Mouse (Mus musculus) CH12.LX (cell line): Measurements from ENCODE around the gene Robo1. TPM values are rescaled to one million over a fixed set of nuclear protein-coding genes. Genes with fewer than 3 reads are reported as not detected.

Experiments
- DNase-seq: peaks from one replicate; pipeline ENCODE4 v3.0.0-alpha.2; 2013; ENCODE audit errors: extremely low read depth
- H3K27ac ChIP-seq: 2 replicates; pipeline ENCODE4 v1.5.1; 2012; ENCODE audit warnings: low read depth, mild to moderate bottlenecking, control low read depth, moderate library complexity; ENCODE audit not compliant: insufficient read depth
- H3K27me3 ChIP-seq: replicated peaks from 2 replicates; pipeline ENCODE3; 2012; ENCODE audit warnings: inconsistent platforms
- H3K36me3 ChIP-seq, 2 experiments: replicated peaks in 1 of 2; 2 replicates each; pipeline versions ENCODE3 to v1.6.1; 2012; ENCODE audit warnings: inconsistent platforms in 1 of 2, low read length in 1 of 2, mild to moderate bottlenecking in 1 of 2, mixed read lengths in 1 of 2, moderate library complexity in 1 of 2; ENCODE audit not compliant: control insufficient read depth in 1 of 2, insufficient read depth in 1 of 2
- H3K4me1 ChIP-seq, 2 experiments: 2 replicates each; pipeline ENCODE4 v1.6.1; 2012; ENCODE audit warnings: inconsistent platforms in 1 of 2, moderate library complexity in 1 of 2; ENCODE audit not compliant: insufficient read depth in 2 of 2, control insufficient read depth in 1 of 2
- H3K4me2 ChIP-seq: 2 replicates; pipeline ENCODE4 v1.6.1; 2012; ENCODE audit warnings: low read depth, mild to moderate bottlenecking, control low read depth; ENCODE audit not compliant: poor library complexity, insufficient read depth, severe bottlenecking
- H3K4me3 ChIP-seq, 3 experiments: fragments of 150-350 bp in 1 of 3; sonication (generic) in 1 of 3; replicated peaks in 1 of 3; 2 replicates each; pipeline versions ENCODE3 to v1.5.1; 2011 to 2012; ENCODE audit warnings: low read depth in 2 of 3, low read length in 2 of 3, mild to moderate bottlenecking in 2 of 3, moderate library complexity in 2 of 3, control low read depth in 1 of 3, improper control_type of control experiment in 1 of 3, inconsistent platforms in 1 of 3, mixed read lengths in 1 of 3; ENCODE audit not compliant: poor library complexity in 1 of 3
- H3K79me2 ChIP-seq: replicated peaks from 2 replicates; pipeline ENCODE4 v1.6.1; 2012; ENCODE audit warnings: mild to moderate bottlenecking, moderate library complexity; ENCODE audit not compliant: control insufficient read depth, poor library complexity, insufficient read depth, severe bottlenecking; ENCODE audit errors: extremely low read depth
- H3K9ac ChIP-seq: 2 replicates; pipeline ENCODE4 v1.6.1; 2012; ENCODE audit warnings: low read depth, mild to moderate bottlenecking, control low read depth, moderate library complexity; ENCODE audit not compliant: insufficient read depth
- H3K9me3 ChIP-seq: replicated peaks from 2 replicates; pipeline ENCODE3; 2012; ENCODE audit warnings: low read length, inconsistent platforms, mixed read lengths
- BHLHE40 ChIP-seq: IDR thresholded peaks from 2 replicates; pipeline ENCODE4 v1.6.1; 2011; ENCODE audit warnings: mild to moderate bottlenecking, low read depth, low read length, improper control_type of control experiment
- CHD2 ChIP-seq: IDR thresholded peaks from 2 replicates; pipeline ENCODE4 v1.6.1; 2011; ENCODE audit warnings: low read length, improper control_type of control experiment
- ELF1 ChIP-seq: IDR thresholded peaks from 2 replicates; pipeline ENCODE4 v1.6.1; 2014; ENCODE audit warnings: low read depth, mild to moderate bottlenecking, inconsistent platforms, low read length, improper control_type of control experiment
- EP300 ChIP-seq: IDR thresholded peaks from 2 replicates; pipeline ENCODE4 v1.6.1; 2011; ENCODE audit warnings: low read length, improper control_type of control experiment
- GABPA ChIP-seq: IDR thresholded peaks from 2 replicates; pipeline ENCODE4 v1.6.1; 2012; ENCODE audit warnings: low read depth, low read length, improper control_type of control experiment, inconsistent platforms; ENCODE audit not compliant: insufficient replicate concordance
- JUN ChIP-seq: IDR thresholded peaks from 2 replicates; pipeline ENCODE4 v1.6.1; 2011; ENCODE audit warnings: low read depth, mild to moderate bottlenecking, low read length, improper control_type of control experiment, moderate library complexity; ENCODE audit not compliant: insufficient read depth
- JUND ChIP-seq: conservative IDR thresholded peaks from 2 replicates; pipeline ENCODE4 v1.6.1; 2011; ENCODE audit warnings: low read depth, low read length, improper control_type of control experiment
- MAFK ChIP-seq: IDR thresholded peaks from 2 replicates; pipeline ENCODE4 v1.6.1; 2011; ENCODE audit warnings: low read length, improper control_type of control experiment; ENCODE audit not compliant: insufficient replicate concordance
- MAZ ChIP-seq: IDR thresholded peaks from 2 replicates; pipeline ENCODE4 v1.6.1; 2012; ENCODE audit warnings: low read depth, mild to moderate bottlenecking, inconsistent platforms, low read length, improper control_type of control experiment, moderate library complexity
- NELFE ChIP-seq: IDR thresholded peaks from 2 replicates; pipeline ENCODE4 v1.6.1; 2011; ENCODE audit warnings: low read depth, low read length, improper control_type of control experiment
- NRF1 ChIP-seq: IDR thresholded peaks from 2 replicates; pipeline ENCODE4 v1.6.1; 2014; ENCODE audit warnings: low read depth, mild to moderate bottlenecking, inconsistent platforms, low read length, improper control_type of control experiment, moderate library complexity
- PAX5 ChIP-seq: IDR thresholded peaks from 2 replicates; pipeline ENCODE4 v1.6.1; 2012; ENCODE audit warnings: low read length, inconsistent platforms, mixed read lengths
- POLR2A ChIP-seq: IDR thresholded peaks from 2 replicates; pipeline ENCODE4 v1.6.1; 2011; ENCODE audit warnings: low read depth, mild to moderate bottlenecking, improper control_type of control experiment, low read length
- POLR2AphosphoS2 ChIP-seq: IDR thresholded peaks from 2 replicates; pipeline ENCODE4 v1.6.1; 2011; ENCODE audit warnings: low read depth, low read length, improper control_type of control experiment
- TBP ChIP-seq: conservative IDR thresholded peaks from 2 replicates; pipeline ENCODE4 v1.6.1; 2011; ENCODE audit warnings: low read depth, low read length, improper control_type of control experiment
- USF1 ChIP-seq: IDR thresholded peaks from 2 replicates; pipeline ENCODE4 v1.6.1; 2014; ENCODE audit warnings: low read depth, mild to moderate bottlenecking, inconsistent platforms, low read length, improper control_type of control experiment
- dilution Hi-C: fragments of 300-500 bp; cut with MboI; formaldehyde crosslinking; loops from 2 replicates; pipeline ENCODE4 v1.14.3; 2020; ENCODE audit warnings: low sequenced_read_pairs; ENCODE audit not compliant: extremely low pct_unique_long_range_greater_than_20kb, extremely low pct_ligation_motif_present
- in situ Hi-C: fragments of 300-500 bp; cut with MboI; formaldehyde crosslinking; loops from 3 replicates; pipeline ENCODE4 v1.14.3; 2019; ENCODE audit warnings: low sequenced_read_pairs, low pct_ligation_motif_present, low pct_unique_long_range_greater_than_20kb, mixed read lengths
- polyA plus RNA-seq: library from polyadenylated mRNA; unstranded; fragments of >175 nt; gene quantifications from 2 replicates; pipeline ENCODE4 v1.2.1, GENCODE M21; 2012; ENCODE audit warnings: low read depth; ENCODE audit not compliant: insufficient read length
- total RNA-seq, 2 experiments: library from RNA; depleted of rRNA; stranded (reverse); fragments of 300-350 nt in 1 of 2; fragments of >200 nt in 1 of 2; gene quantifications; 2 replicates each; pipeline ENCODE4 v1.2.3; 2012 to 2014

Robo1 gene
- total and polyA plus RNA-seq, 3 experiments: not detected

DNA sequence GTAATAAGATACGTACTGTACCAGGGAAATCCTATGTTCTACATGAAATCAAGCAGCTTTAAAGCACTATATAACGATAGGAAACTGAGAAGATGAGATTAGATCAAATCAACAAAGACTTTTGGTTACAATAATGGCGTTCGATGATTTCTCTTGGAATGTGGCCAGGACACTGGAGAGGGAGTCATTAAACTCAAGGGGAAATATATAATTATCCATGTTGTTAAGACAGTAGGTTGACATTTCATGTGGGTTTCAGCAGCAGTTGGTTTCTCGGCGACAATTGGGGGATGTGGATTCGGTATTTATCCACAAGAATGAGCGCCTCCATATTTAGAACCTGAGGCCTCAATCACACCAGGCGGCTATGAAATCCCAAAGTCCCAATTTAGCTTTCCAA lies 347.3 kb downstream of the Robo1 start:
- H3K4me1 ChIP-seq: no peaks in the 10 kb centered on the region
- H3K27ac ChIP-seq: no peak overlapping the region
- TF ChIP-seq BHLHE40 (no peak), MAFK (no peak), CHD2 (no peak), JUND (no peak), MAZ (no peak), GABPA (no peak), NRF1 (no peak), POLR2AphosphoS2 (no peak), TBP (no peak), ELF1 (no peak), POLR2A (no peak), USF1 (no peak), PAX5 (no peak)
- H3K4me3 ChIP-seq: no peak overlapping the region
- H3K9me3 ChIP-seq: peaks cover 35% of the 10 kb centered on the region
- in situ Hi-C loops (loop anchor here (25.0 kb wide), 1 partner anchor 332 kb away; no protein-coding TSS in a partner anchor), dilution Hi-C loops (no loop called here)
- no peaks in the 10 kb centered on the region for H3K27me3 ChIP-seq
- H3K9ac ChIP-seq: no peak overlapping the region
- H3K4me2 ChIP-seq: no peak overlapping the region
- DNase-seq: no peak
- H3K36me3 ChIP-seq: no peaks in the 10 kb centered on the region
- H3K79me2 ChIP-seq: no peaks in the 10 kb centered on the region

DNA sequence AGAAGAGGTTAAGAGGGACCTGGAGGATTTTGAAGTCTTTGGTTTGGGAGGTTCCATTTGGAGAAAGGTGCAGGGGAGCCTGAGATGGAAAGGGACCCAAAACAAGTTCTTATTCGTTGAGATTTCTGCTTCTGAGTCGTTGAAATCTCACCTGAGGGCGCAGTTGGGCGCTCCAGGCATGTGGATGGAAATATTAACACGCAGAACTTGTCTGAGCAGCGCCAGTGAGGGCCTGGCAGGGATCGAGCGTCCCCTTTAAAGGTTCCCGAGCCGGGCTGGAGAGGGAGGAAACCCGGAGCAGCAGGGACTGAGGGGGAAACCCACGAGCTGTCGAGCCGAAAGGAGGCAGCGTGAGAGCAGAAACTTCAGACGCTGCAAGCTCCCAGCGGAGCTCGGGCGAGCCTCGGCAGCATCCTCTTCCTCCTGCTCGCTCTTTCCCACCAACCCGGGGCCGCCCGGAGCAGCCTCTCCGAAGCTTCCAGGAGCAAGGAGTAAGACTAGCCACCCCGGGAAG lies 354.8 kb downstream of the Robo1 start:
- dilution Hi-C loops: no loop called here
- no peaks in the 10 kb centered on the region for H3K79me2 ChIP-seq
- no peaks in the 10 kb centered on the region for H3K4me1 ChIP-seq
- no peaks in the 10 kb centered on the region for H3K27me3 ChIP-seq
- no peaks in the 10 kb centered on the region for H3K36me3 ChIP-seq
- no peak overlapping the region for H3K9ac ChIP-seq
- TF ChIP-seq PAX5 (no peak), JUN (no peak), EP300 (no peak), CHD2 (no peak), NELFE (no peak)
- TF ChIP-seq, all 38 proteins: peak for 0
- H3K4me3 ChIP-seq: no peak overlapping the region
- H3K27ac ChIP-seq: no peak overlapping the region
- no peak overlapping the region for H3K4me2 ChIP-seq
- DNase-seq: no peak
- in situ Hi-C loops: loop anchor here (25.0 kb wide), 1 partner anchor 324 kb away; no protein-coding TSS in a partner anchor
- peaks cover 59% of the 10 kb centered on the region for H3K9me3 ChIP-seq
